Mouse (Mus musculus): ENCODE measurements around the gene Speer1.
"Not testable (repeated sequence)": the region's sequence is repeated elsewhere in the genome, so short reads cannot be mapped to it uniquely, and the experiment has no call there.

The Speer1 gene

GRCm38 (mm10) chr5:11341216-11341615 is at the start of gene Speer1:
Gene Speer1 (plus strand): TSS chr5:11341516.
- not testable (repeated sequence) for H3K27me3 ChIP-seq (ENCODE audit: insufficient read depth, low read length); H3K9me3 ChIP-seq (ENCODE audit: low read length); H3K4me3 ChIP-seq (replicated peaks; ENCODE audit: low read length); H3K4me1 ChIP-seq (replicated peaks; ENCODE audit: low read depth, low read length); H3K36me3 ChIP-seq (ENCODE audit: insufficient read depth, low read length)

All from E14TG2a.4 (cell line).